Mouse (Mus musculus) bone marrow macrophage, adult 2 months (primary cell): ENCODE results near the gene Mcu.

ENCODE experiments used
- CTCF ChIP-seq: IDR thresholded peaks from 2 replicates; pipeline ENCODE4 v1.5.1; 2012; ENCODE audit warnings: low read depth, mild to moderate bottlenecking, low read length, moderate library complexity
- POLR2A ChIP-seq: IDR thresholded peaks from 2 replicates; pipeline ENCODE4 v1.6.1; 2012; ENCODE audit warnings: mild to moderate bottlenecking, low read depth, low read length, borderline replicate concordance

DNA sequence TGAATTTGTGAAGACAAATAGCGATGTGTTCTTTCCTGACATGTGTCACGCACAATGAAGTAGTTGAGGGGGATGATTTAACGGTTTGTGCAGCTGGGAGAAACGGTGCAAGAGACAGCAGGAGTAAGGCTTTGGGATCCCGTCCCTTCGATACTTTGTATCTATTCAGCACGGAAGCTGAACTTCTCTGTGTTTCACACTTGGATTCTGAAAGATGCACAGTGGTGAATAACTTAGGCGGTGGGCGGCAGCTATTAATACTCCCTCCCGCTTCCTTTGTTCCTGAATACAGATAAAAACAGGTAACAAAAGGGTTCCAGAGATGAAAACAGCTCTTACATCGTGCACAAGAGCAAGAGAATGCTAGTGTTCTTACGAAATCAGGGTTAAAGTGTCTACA lies 114.1 kb downstream of the Mcu start:
- TF ChIP-seq POLR2A (no peak), CTCF (no peak)
